Mouse (Mus musculus) left cerebral cortex, postnatal 10 days (tissue): ENCODE results near the gene Noxo1. TPM values are rescaled to one million over a fixed set of nuclear protein-coding genes. Genes with fewer than 3 reads are reported as not detected.

Experiments
- DNase-seq, 2 experiments: peaks; one replicate each; pipeline ENCODE4 v3.0.0; 2021 to 2022; ENCODE audit warnings: low spot score in 2 of 2, mixed read lengths in 1 of 2; ENCODE audit errors: extremely low spot score in 1 of 2
- intact Hi-C: fragments of 180-260 bp; cut with DNase I; formaldehyde crosslinking; loops from one replicate; pipeline ENCODE4 v1.15.1; 2025
- total RNA-seq, 2 experiments: library from RNA; stranded (reverse); gene quantifications; 2 replicates each; pipeline ENCODE4 v1.2.3; 2021

The Noxo1 gene
- total RNA-seq, 2 experiments from 2014 or later, result 2.7 to 5.1 TPM

- peak in 1 of 2 experiments; percentile 73 for DNase-seq
- intact Hi-C loops, result no loop called here
These were observed 23.9 kb upstream of the Noxo1 start for GRCm38 (mm10) chr17:24672141-24672540.

- intact Hi-C loops, result no loop called here
- DNase-seq, result no peak
These were observed 21.8 kb upstream of the Noxo1 start for GRCm38 (mm10) chr17:24674277-24674676.

- peak in 1 of 2 experiments; percentile 79 for DNase-seq
- intact Hi-C loops, result no loop called here
These were observed 19.8 kb upstream of the Noxo1 start for GRCm38 (mm10) chr17:24676187-24676586.

DNA sequence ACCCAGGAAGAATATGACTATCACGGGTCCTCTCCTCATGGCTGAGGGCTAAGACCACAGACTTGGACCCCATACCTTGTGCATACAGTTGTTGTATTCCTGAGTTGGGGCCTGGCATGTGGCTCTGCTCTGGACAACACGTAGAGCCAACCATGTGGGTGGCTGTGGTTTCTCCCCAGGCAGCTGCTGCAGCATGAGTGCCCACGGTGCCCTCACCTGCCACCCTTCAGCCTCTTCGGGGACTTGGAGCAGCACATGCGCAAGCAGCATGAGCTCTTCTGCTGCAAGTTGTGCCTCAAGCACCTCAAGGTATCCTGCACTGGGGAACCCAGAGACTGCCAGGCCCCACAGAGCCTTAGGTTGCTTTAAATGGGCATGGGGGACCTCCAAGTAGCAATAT, 19.2 kb upstream of the Noxo1 start:
- intact Hi-C loops, result no loop called here
- no peak for DNase-seq

DNA sequence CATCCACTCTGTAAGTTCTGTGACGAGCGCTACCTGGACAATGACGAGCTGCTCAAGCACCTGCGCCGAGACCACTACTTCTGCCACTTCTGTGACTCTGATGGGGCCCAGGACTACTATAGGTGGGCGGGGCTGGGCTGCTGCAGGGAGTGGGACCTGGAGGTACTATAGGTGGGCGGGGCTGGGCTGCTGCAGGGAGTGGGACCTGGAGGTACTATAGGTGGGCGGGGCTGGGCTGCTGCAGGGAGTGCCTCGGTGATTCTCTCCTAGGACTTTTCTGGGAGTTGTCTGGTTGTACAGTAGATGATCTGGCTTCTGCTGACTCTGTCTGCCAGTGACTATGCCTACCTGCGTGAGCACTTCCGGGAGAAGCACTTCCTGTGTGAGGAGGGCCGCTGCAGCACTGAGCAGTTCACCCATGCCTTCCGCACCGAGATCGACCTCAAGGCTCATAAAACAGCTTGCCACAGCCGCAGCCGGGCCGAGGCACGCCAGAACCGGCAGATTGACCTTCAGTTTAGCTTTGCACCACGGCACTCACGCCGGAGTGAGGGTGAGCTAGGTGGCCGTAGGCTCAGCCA, 18.4 kb upstream of the Noxo1 start:
- DNase-seq, result no peak
- intact Hi-C loops, result no loop called here

DNA sequence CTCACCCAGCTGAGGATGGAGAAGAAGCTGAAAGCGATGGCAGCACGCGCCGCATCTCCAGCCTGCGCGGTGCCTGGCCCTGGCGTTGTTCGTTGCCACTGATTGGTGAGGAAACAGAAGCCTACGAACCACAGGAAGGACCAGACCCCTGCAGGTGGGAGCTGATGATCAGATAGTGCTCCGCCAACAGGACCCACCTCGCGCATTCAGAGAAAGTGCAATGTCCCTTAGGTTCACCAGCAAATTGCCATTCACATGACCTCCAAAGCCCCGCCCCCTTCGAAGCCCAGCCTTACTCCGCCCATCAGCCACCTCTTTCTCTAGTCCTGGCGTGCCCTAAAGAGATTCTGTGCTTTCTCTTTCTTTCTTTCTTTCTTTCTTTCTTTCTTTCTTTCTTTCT, 9.5 kb upstream of the Noxo1 start:
- no peak for DNase-seq
- intact Hi-C loops, result no loop called here

DNA sequence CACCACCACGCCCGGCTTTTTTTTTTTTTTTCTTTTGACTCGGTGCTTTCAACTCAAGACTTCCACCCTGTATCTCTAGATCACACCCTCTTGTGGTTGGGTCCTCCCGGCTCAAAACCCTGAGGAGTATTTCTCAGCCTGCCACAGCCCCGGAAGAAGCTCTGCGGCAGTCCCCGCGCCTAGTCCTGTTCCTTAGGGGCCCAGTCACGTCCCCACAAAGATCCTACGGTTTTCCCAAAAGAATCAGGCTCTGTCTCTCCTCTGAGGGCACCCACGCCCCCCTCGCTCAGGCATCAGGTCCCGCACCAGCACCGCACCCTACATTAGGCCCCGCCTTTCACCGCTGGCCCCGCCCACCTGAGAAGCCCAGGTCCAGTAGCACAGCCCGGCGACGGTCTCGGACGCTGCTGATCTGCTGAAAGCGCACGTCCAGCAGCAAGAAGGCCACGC, 8.9 kb upstream of the Noxo1 start:
- intact Hi-C loops, result no loop called here
- DNase-seq, result peak in 1 of 2 experiments; percentile 71

GRCm38 (mm10) chr17:24687599-24687998, 8.4 kb upstream of the Noxo1 start:
- DNase-seq, result no peak
- intact Hi-C loops, result no loop called here

GRCm38 (mm10) chr17:24689251-24690081, 6.6 kb upstream of the Noxo1 start, which contains the start of gene Syngr3:
Gene Syngr3, minus strand, starts transcription at chr17:24689955.
- intact Hi-C loops, result no loop called here
- DNase-seq, result peak in 1 of 2 experiments; percentile 65

GRCm38 (mm10) chr17:24692385-24692784, 3.6 kb upstream of the Noxo1 start:
- intact Hi-C loops, result no loop called here
- DNase-seq, result no peak

- DNase-seq, result no peak
- intact Hi-C loops, result no loop called here
These were observed 566 bp upstream of the Noxo1 start for GRCm38 (mm10) chr17:24695326-24696010.

- peak in 1 of 2 experiments; percentile 68 for DNase-seq
- intact Hi-C loops, result no loop called here
These were observed 2.0 kb downstream of the Noxo1 start for GRCm38 (mm10) chr17:24697985-24698384.

DNA sequence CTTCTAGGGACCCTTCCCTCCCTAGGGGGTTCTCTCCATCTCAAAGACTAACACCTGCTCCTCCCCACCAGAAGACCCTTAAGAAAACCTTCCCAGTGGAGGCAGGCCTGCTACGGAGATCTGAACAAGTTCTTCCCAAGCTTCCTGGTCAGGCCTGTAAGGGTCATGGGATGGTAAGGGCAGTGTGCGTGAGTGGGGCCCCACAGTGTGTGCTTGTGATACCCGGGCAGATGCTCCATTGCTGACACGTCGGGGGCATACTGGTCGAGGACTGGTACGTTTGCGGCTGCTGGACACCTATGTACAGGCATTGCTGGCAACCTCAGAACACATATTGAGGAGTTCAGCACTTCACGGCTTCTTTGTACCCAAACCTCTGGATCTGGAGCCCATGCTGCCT, 2.7 kb downstream of the Noxo1 start:
- intact Hi-C loops, result no loop called here
- DNase-seq, result no peak

DNA sequence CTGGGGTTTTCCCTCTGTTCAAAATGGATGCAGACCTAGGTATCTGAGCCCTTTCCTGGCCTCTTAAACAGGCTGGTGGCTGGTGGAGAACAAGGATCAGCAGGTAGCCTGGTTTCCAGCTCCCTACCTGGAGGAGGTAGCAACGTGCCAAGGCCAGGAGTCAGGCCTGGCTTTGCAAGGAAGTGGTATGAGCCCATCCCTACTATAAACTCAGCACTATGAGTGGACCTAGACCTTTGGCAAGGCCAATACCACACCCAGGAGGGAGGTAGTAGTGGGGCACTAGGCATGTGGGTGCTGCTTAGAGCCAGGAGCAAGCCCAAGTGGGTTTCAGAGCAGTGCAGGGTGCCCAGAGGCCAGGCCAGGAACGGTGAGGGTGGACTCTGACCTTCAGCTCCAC, 3.4 kb downstream of the Noxo1 start:
- intact Hi-C loops, result no loop called here
- DNase-seq, result no peak

- intact Hi-C loops, result no loop called here
- DNase-seq, result no peak
These were observed 5.2 kb downstream of the Noxo1 start for GRCm38 (mm10) chr17:24701251-24701650.

- no peak for DNase-seq
- intact Hi-C loops, result no loop called here
These were observed 9.8 kb downstream of the Noxo1 start for GRCm38 (mm10) chr17:24705821-24706220.

DNA sequence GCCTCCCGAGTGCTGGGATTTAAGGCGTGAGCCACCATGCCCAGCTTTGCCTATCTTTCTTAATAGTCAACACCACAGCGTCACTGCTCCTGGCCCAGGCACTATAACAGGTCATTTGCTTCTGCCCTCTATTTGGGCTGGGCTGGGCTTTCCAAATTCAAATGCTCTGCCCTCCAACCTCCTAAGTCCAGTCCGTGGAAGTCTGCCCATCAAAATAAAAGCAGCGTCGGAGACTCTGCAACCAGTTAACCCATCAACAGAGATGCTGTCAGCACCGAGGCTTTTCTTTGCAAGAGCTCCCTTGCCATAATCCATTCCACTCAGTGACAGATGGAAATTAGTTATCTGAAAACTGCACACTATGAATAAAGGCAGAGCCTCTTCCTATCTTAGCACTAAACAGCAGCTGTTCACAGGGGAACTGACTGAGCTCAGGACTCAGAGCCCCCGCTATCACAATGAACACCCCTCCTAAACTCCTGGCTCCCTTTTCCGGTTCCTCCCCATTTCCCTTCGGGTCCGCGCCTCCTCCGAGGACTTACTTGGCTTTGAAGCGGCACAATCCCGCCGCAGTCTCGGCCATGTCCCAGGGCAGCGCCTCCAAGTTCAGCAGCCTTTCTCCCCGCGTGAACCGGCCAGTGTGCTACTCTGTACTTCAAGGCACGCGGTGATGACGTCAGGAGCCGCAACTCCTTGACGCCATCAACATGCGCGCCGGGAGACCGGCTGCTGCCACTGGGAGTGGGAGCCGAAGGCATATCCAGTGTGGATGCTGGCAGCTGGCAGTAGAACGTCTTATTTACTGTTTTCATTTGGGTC, 11.2 kb downstream of the Noxo1 start, which contains the start of gene Tbl3:
Gene Tbl3 (minus strand): TSS at position 679 of the 819 bp plus-strand sequence.
- intact Hi-C loops, result no loop called here
- DNase-seq, result peak; percentile 94 to 96

GRCm38 (mm10) chr17:24707801-24708425, 11.9 kb downstream of the Noxo1 start:
- intact Hi-C loops, result no loop called here
- no peak for DNase-seq
